Mouse (Mus musculus) MEL (cell line): ENCODE data around the gene Dnajc7. TPM values are rescaled to one million over a fixed set of nuclear protein-coding genes. Genes with fewer than 3 reads are reported as not detected.

Source experiments
- DNase-seq: peaks from one replicate; pipeline ENCODE4 v3.0.0; 2011; ENCODE audit warnings: low read depth, low spot score
- H3K27ac ChIP-seq: 2 replicates; pipeline ENCODE4 v1.5.1; 2012; ENCODE audit warnings: low read depth, mild to moderate bottlenecking, control low read depth, low read length, moderate library complexity; ENCODE audit not compliant: control insufficient read depth
- H3K27me3 ChIP-seq, 2 experiments: fragments of 150-350 bp in 1 of 2; sonication (generic) in 1 of 2; 2 replicates each; pipeline ENCODE4 v1.6.1; 2012; ENCODE audit warnings: low read length in 2 of 2, mild to moderate bottlenecking in 2 of 2, improper control_type of control experiment in 1 of 2, moderate library complexity in 1 of 2; ENCODE audit not compliant: insufficient read depth in 2 of 2, control insufficient read depth in 1 of 2
- H3K36me3 ChIP-seq, 2 experiments: 2 replicates each; pipeline ENCODE4 v1.6.1; 2012 to 2014; ENCODE audit warnings: low read length in 2 of 2, improper control_type of control experiment in 1 of 2, inconsistent platforms in 1 of 2, mild to moderate bottlenecking in 1 of 2; ENCODE audit not compliant: insufficient read depth in 2 of 2, control insufficient read depth in 1 of 2
- H3K4me1 ChIP-seq, 2 experiments: fragments of 150-350 bp in 1 of 2; sonication (generic) in 1 of 2; 2 replicates each; pipeline ENCODE4 v1.6.1; 2012; ENCODE audit warnings: low read length in 2 of 2, improper control_type of control experiment in 1 of 2, mild to moderate bottlenecking in 1 of 2; ENCODE audit not compliant: insufficient read depth in 2 of 2, control insufficient read depth in 1 of 2
- H3K4me3 ChIP-seq, 2 experiments: fragments of 150-350 bp in 1 of 2; sonication (generic) in 1 of 2; 2 replicates each; pipeline ENCODE4 v1.5.1; 2012; ENCODE audit warnings: low read depth in 2 of 2, low read length in 2 of 2, mild to moderate bottlenecking in 2 of 2, moderate library complexity in 2 of 2, control low read depth in 1 of 2, improper control_type of control experiment in 1 of 2; ENCODE audit not compliant: control insufficient read depth in 1 of 2, insufficient read depth in 1 of 2
- H3K79me2 ChIP-seq: 2 replicates; pipeline ENCODE4 v1.6.1; 2012; ENCODE audit warnings: mild to moderate bottlenecking, low read length, moderate library complexity; ENCODE audit not compliant: control insufficient read depth, poor library complexity, insufficient read depth
- H3K9ac ChIP-seq: 2 replicates; pipeline ENCODE4 v1.6.1; 2012; ENCODE audit warnings: low read depth, mild to moderate bottlenecking, control low read depth, low read length, moderate library complexity; ENCODE audit not compliant: control insufficient read depth, poor library complexity, severe bottlenecking
- H3K9me3 ChIP-seq: fragments of 150-350 bp; sonication (generic); replicated peaks from 2 replicates; pipeline ENCODE4 v1.6.1; 2012; ENCODE audit warnings: mild to moderate bottlenecking, low read length, improper control_type of control experiment, moderate library complexity; ENCODE audit not compliant: insufficient read depth
- CHD1 ChIP-seq: IDR thresholded peaks from 2 replicates; pipeline ENCODE4 v1.6.1; 2012; ENCODE audit warnings: low read depth, mild to moderate bottlenecking, inconsistent platforms, low read length, improper control_type of control experiment
- CHD2 ChIP-seq: IDR thresholded peaks from 2 replicates; pipeline ENCODE4 v1.6.1; 2011; ENCODE audit warnings: low read length, improper control_type of control experiment
- CTCF ChIP-seq, 3 experiments: IDR thresholded peaks in 2 of 3; conservative IDR thresholded peaks in 1 of 3; 2 replicates each; pipeline ENCODE4 v1.5.1; 2011 to 2012; ENCODE audit warnings: low read length in 3 of 3, low read depth in 2 of 3, mild to moderate bottlenecking in 2 of 3, improper control_type of control experiment in 1 of 3, inconsistent platforms in 1 of 3, mixed read lengths in 1 of 3, moderate library complexity in 1 of 3; ENCODE audit not compliant: control insufficient read depth in 1 of 3, insufficient read depth in 1 of 3, poor library complexity in 1 of 3, severe bottlenecking in 1 of 3
- E2F4 ChIP-seq: IDR thresholded peaks from 2 replicates; pipeline ENCODE4 v1.6.1; 2011; ENCODE audit warnings: low read depth, low read length, improper control_type of control experiment, borderline replicate concordance
- ELF1 ChIP-seq: IDR thresholded peaks from 2 replicates; pipeline ENCODE4 v1.6.1; 2014; ENCODE audit warnings: low read depth, mild to moderate bottlenecking, inconsistent platforms, low read length, improper control_type of control experiment, moderate library complexity
- EP300 ChIP-seq, 2 experiments: IDR thresholded peaks; 2 replicates each; pipeline ENCODE4 v1.6.1; 2011; ENCODE audit warnings: improper control_type of control experiment in 2 of 2, low read length in 2 of 2, low read depth in 1 of 2, mild to moderate bottlenecking in 1 of 2
- ETS1 ChIP-seq: IDR thresholded peaks from 2 replicates; pipeline ENCODE4 v1.6.1; 2012; ENCODE audit warnings: low read depth, mild to moderate bottlenecking, inconsistent platforms, low read length, improper control_type of control experiment, moderate library complexity
- HCFC1 ChIP-seq: IDR thresholded peaks from 2 replicates; pipeline ENCODE4 v1.6.1; 2012; ENCODE audit warnings: low read depth, mild to moderate bottlenecking, inconsistent platforms, low read length, improper control_type of control experiment, moderate library complexity
- JUND ChIP-seq: IDR thresholded peaks from 2 replicates; pipeline ENCODE4 v1.6.1; 2011; ENCODE audit warnings: low read depth, mild to moderate bottlenecking, improper control_type of control experiment, low read length
- KAT2A ChIP-seq: conservative IDR thresholded peaks from 2 replicates; pipeline ENCODE4 v1.6.1; 2012; ENCODE audit warnings: low read depth, low read length, improper control_type of control experiment, inconsistent platforms
- MAX ChIP-seq: IDR thresholded peaks from 2 replicates; pipeline ENCODE4 v1.6.1; 2011; ENCODE audit warnings: low read length, improper control_type of control experiment
- MAZ ChIP-seq: IDR thresholded peaks from 2 replicates; pipeline ENCODE4 v1.6.1; 2012; ENCODE audit warnings: low read depth, mild to moderate bottlenecking, inconsistent platforms, low read length, improper control_type of control experiment
- MEF2A ChIP-seq: IDR thresholded peaks from 2 replicates; pipeline ENCODE4 v1.6.1; 2014; ENCODE audit warnings: low read depth, mild to moderate bottlenecking, inconsistent platforms, low read length, improper control_type of control experiment; ENCODE audit not compliant: poor library complexity, insufficient replicate concordance, severe bottlenecking; ENCODE audit errors: extremely low read depth
- MXI1 ChIP-seq: IDR thresholded peaks from 2 replicates; pipeline ENCODE4 v1.6.1; 2011; ENCODE audit warnings: mild to moderate bottlenecking, low read depth, low read length, improper control_type of control experiment
- MYB ChIP-seq: IDR thresholded peaks from 2 replicates; pipeline ENCODE4 v1.6.1; 2011; ENCODE audit warnings: mild to moderate bottlenecking, low read depth, low read length, improper control_type of control experiment
- MYC ChIP-seq: IDR thresholded peaks from 2 replicates; pipeline ENCODE4 v1.6.1; 2011; ENCODE audit warnings: low read depth, mild to moderate bottlenecking, low read length, improper control_type of control experiment, moderate library complexity
- NRF1 ChIP-seq: IDR thresholded peaks from 2 replicates; pipeline ENCODE4 v1.6.1; 2014; ENCODE audit warnings: low read depth, mild to moderate bottlenecking, inconsistent platforms, low read length, improper control_type of control experiment, moderate library complexity; ENCODE audit not compliant: poor library complexity, insufficient read depth, severe bottlenecking
- POLR2AphosphoS2 ChIP-seq: IDR thresholded peaks from 2 replicates; pipeline ENCODE4 v1.6.1; 2011; ENCODE audit warnings: low read length, improper control_type of control experiment
- RAD21 ChIP-seq: IDR thresholded peaks from 2 replicates; pipeline ENCODE4 v1.6.1; 2011; ENCODE audit warnings: mild to moderate bottlenecking, low read depth, low read length, improper control_type of control experiment
- RCOR1 ChIP-seq: IDR thresholded peaks from 2 replicates; pipeline ENCODE4 v1.6.1; 2012; ENCODE audit warnings: low read depth, mild to moderate bottlenecking, inconsistent platforms, low read length, improper control_type of control experiment
- SIN3A ChIP-seq: IDR thresholded peaks from 2 replicates; pipeline ENCODE4 v1.6.1; 2012; ENCODE audit warnings: low read length, improper control_type of control experiment, inconsistent platforms
- SMC3 ChIP-seq: IDR thresholded peaks from 2 replicates; pipeline ENCODE4 v1.6.1; 2011; ENCODE audit warnings: low read depth, low read length, improper control_type of control experiment
- TBP ChIP-seq: IDR thresholded peaks from 2 replicates; pipeline ENCODE4 v1.8.0; 2011; ENCODE audit warnings: low read depth, low read length, improper control_type of control experiment
- TCF12 ChIP-seq: IDR thresholded peaks from 2 replicates; pipeline ENCODE4 v1.6.1; 2014; ENCODE audit warnings: low read depth, mild to moderate bottlenecking, inconsistent platforms, low read length, improper control_type of control experiment, moderate library complexity
- ZC3H11A ChIP-seq: IDR thresholded peaks from 2 replicates; pipeline ENCODE4 v1.6.1; 2012; ENCODE audit warnings: low read depth, mild to moderate bottlenecking, inconsistent platforms, low read length, improper control_type of control experiment
- ZNF384 ChIP-seq: IDR thresholded peaks from 2 replicates; pipeline ENCODE4 v1.6.1; 2012; ENCODE audit warnings: low read depth, mild to moderate bottlenecking, inconsistent platforms, low read length, improper control_type of control experiment
- polyA plus RNA-seq, 2 experiments: library from polyadenylated mRNA; stranded (reverse) in 1 of 2; unstranded in 1 of 2; fragments of >175 nt in 1 of 2; fragments of >200 nt in 1 of 2; gene quantifications; 2 replicates each; pipeline versions ENCODE4 v1.2.1 to v1.2.4; 2012; ENCODE audit warnings: low replicate concordance in 2 of 2, low read depth in 1 of 2; ENCODE audit not compliant: insufficient read length in 2 of 2, insufficient read depth in 1 of 2, missing spikeins in 1 of 2
- total RNA-seq: library from RNA; depleted of rRNA; stranded (reverse); fragments of 300-350 nt; gene quantifications from 2 replicates; pipeline ENCODE4 v1.2.3, GENCODE M21; 2012

Gene Dnajc7
- total and polyA plus RNA-seq, 3 experiments = 230 to 452 (median 346) TPM

- H3K27me3 ChIP-seq = no peaks in the 10 kb centered on the region
- peak overlapping the region; percentile 71 for H3K9ac ChIP-seq
- peaks cover 0 to 6% of the 10 kb centered on the region in 2 experiments; a peak in 1 of 4 replicates for H3K4me1 ChIP-seq
- peak overlapping the region; percentile 64 to 72 for H3K4me3 ChIP-seq
- no peaks in the 10 kb centered on the region for H3K9me3 ChIP-seq
- H3K36me3 ChIP-seq = no peaks in the 10 kb centered on the region
- peak; percentile 96 for DNase-seq
- H3K27ac ChIP-seq = no peak overlapping the region
- H3K79me2 ChIP-seq = no peaks in the 10 kb centered on the region
- TF ChIP-seq ELF1 (peak; percentile 70), MAX (peak; percentile 88), POLR2AphosphoS2 (no peak), SMC3 (peak; percentile 97), MYC (peak; percentile 95), KAT2A (no peak), HCFC1 (peak; percentile 60; the same call in 1 of the 2 replicates), RAD21 (peak; percentile 89), SIN3A (peak; percentile 88), CHD1 (no peak), EP300 (IDR thresholded peaks at IDR 0.05; ENCODE audit: low read depth in 1 of 2, low read length in 2 of 2) (peak in 1 of 2 experiments; percentile 15; a peak in 1 of 4 replicates), NRF1 (no peak), ZC3H11A (peak; percentile 89), CHD2 (no peak), ETS1 (0 out of 2 replicates have a peak, but pooled peaks have one; percentile 24), RCOR1 (peak; percentile 42; the same call in 1 of the 2 replicates), TCF12 (peak; percentile 17; the same call in 1 of the 2 replicates), MEF2A (no peak), E2F4 (no peak), CTCF (IDR thresholded peaks at IDR 0.05 in 2 of 3, conservative IDR thresholded peaks at IDR 0.05 in 1 of 3; ENCODE audit: control insufficient read depth in 1 of 3, insufficient read depth in 1 of 3, low read depth in 2 of 3, low read length in 3 of 3, poor library complexity in 1 of 3, severe bottlenecking in 1 of 3) (peak; percentile 65 to 98 (median 89)), TBP (no peak), MXI1 (peak; percentile 81), JUND (no peak), ZNF384 (peak; percentile 56; the same call in 1 of the 2 replicates), MYB (no peak), MAZ (peak; percentile 81; the same call in 1 of the 2 replicates)
Measured at GRCm38 (mm10) chr11:100555583-100555982, 64.4 kb downstream of the Dnajc7 start.
